Mouse (Mus musculus) neutrophil, adult 5-6 weeks (primary cell): ENCODE data around the gene Gstt3. TPM values are rescaled to one million over a fixed set of nuclear protein-coding genes. Genes with fewer than 3 reads are reported as not detected.
A peak's percentile ranks its signal among the peaks of the same experiment; 100 is the strongest.
"Not testable (repeated sequence)": the region's sequence is repeated elsewhere in the genome, so short reads cannot be mapped to it uniquely, and the experiment has no call there.

Experiments used
- ATAC-seq: fragments of 151-379, 151-347 bp; 2 replicates; pipeline ENCODE4 v1.8.0; 2017; ENCODE audit warnings: mild to moderate bottlenecking, moderate TSS enrichment; ENCODE audit not compliant: insufficient number of reproducible peaks, poor library complexity, low FRiP score, severe bottlenecking; ENCODE audit errors: extremely low read depth
- total RNA-seq: library from RNA; stranded (forward); fragments of 200-1000 nt; gene quantifications from 2 replicates; pipeline ENCODE4 v1.2.3, GENCODE M21; 2017

Gstt3 gene
- total RNA-seq, 1 experiment from 2014 or later: not detected

GRCm38 (mm10) chr10:75788277-75788676 lies 7.1 kb upstream of the Gstt3 start:
- no peak for ATAC-seq

- ATAC-seq: no peak
Measured at GRCm38 (mm10) chr10:75785442-75785841, 4.2 kb upstream of the Gstt3 start.

GRCm38 (mm10) chr10:75779206-75780174 lies 1.7 kb downstream of the Gstt3 start:
- no peak for ATAC-seq

GRCm38 (mm10) chr10:75777885-75778284 lies 3.3 kb downstream of the Gstt3 start:
- no peak for ATAC-seq

GRCm38 (mm10) chr10:75776562-75776961 lies 4.7 kb downstream of the Gstt3 start:
- no peak for ATAC-seq

GRCm38 (mm10) chr10:75774587-75774986 lies 6.6 kb downstream of the Gstt3 start:
- no peak for ATAC-seq

- ATAC-seq: no peak
Measured at GRCm38 (mm10) chr10:75774102-75774501, 7.1 kb downstream of the Gstt3 start.

- peak; percentile 96 for ATAC-seq
Measured at GRCm38 (mm10) chr10:75772795-75773664, 8.2 kb downstream of the Gstt3 start, which contains the start of gene Ddt. TSS of gene Ddt (minus strand) at chr10:75773414.

- not testable (repeated sequence) for ATAC-seq
Measured at GRCm38 (mm10) chr10:75767756-75768155, 13.5 kb downstream of the Gstt3 start.

GRCm38 (mm10) chr10:75766856-75767255 lies 14.4 kb downstream of the Gstt3 start:
- ATAC-seq: no peak

- peak; percentile 44 for ATAC-seq
Measured at GRCm38 (mm10) chr10:75764519-75765473, 16.4 kb downstream of the Gstt3 start.

- ATAC-seq: peak; percentile 99
Measured at GRCm38 (mm10) chr10:75763682-75764518, 17.3 kb downstream of the Gstt3 start, which contains the start of gene Cabin1. TSS of gene Cabin1 (minus strand) at chr10:75764341.

- ATAC-seq: no peak
Measured at GRCm38 (mm10) chr10:75762413-75762812, 18.8 kb downstream of the Gstt3 start.

GRCm38 (mm10) chr10:75760311-75760710 lies 20.9 kb downstream of the Gstt3 start:
- ATAC-seq: no peak

GRCm38 (mm10) chr10:75756719-75757118 lies 24.5 kb downstream of the Gstt3 start:
- ATAC-seq: no peak

- peak; percentile 63 for ATAC-seq
Measured at GRCm38 (mm10) chr10:75744017-75744416, 37.2 kb downstream of the Gstt3 start.

GRCm38 (mm10) chr10:75743369-75743768 lies 37.8 kb downstream of the Gstt3 start:
- ATAC-seq: no peak

- no peak for ATAC-seq
Measured at GRCm38 (mm10) chr10:75740866-75741265, 40.3 kb downstream of the Gstt3 start.
